ENCODE assay signal across 9 mouse cellular contexts in genomic region chr3:108536517-108537260, GRCm38 (mm10). TPM values are rescaled to one million over a fixed set of nuclear protein-coding genes. Genes with fewer than 3 reads are reported as not detected.
DNase-seq lines count a peak whose midpoint lies in the region; ATAC-seq and TF ChIP-seq lines count a peak whose summit lies in the region.
"Had no signal": no experiment of that assay in that cellular context is flagged by ENCODE, and none has a peak within 500 bp of the region (broad histone marks: within the 10 kb centered on the region; RNA-seq: fewer than 3 reads in every experiment).

Gene 5330417C22Rik (minus strand): TSS chr3:108536536.

- H3K4me2 ChIP-seq in embryonic facial prominence, embryonic 14.5 days (ENCODE audit: low read depth, low read length), result peak within 1 kb of the TSS; percentile 77
- H3K4me2 ChIP-seq in lung, embryonic 14.5 days, result peak within 1 kb of the TSS; percentile 77

- 3% methylated on average over 34 of the region's 35 CpGs for WGBS in embryonic facial prominence, embryonic 14.5 days
- WGBS in lung, embryonic 14.5 days, result 1% methylated on average over 35 of the region's 35 CpGs

- H3K9me3 ChIP-seq in embryonic facial prominence, embryonic 14.5 days (ENCODE audit: control insufficient read depth, low read length), result no peaks in the 10 kb centered on the region
- H3K9me3 ChIP-seq in lung, embryonic 14.5 days (ENCODE audit: low read depth, low read length), result no peaks in the 10 kb centered on the region

- peak; percentile 91 for ATAC-seq in CD4-positive, CD25-positive, alpha-beta regulatory T cell, adult 4 months
- peak; percentile 87 for ATAC-seq in embryonic facial prominence, embryonic 14.5 days (ENCODE audit: low read depth)
- peak; percentile 54 to 59 for ATAC-seq in hematopoietic stem cell, adult 5-6 weeks (replicated peaks in 1 of 2; ENCODE audit: insufficient read depth in 1 of 2, low FRiP score in 2 of 2, low TSS enrichment in 1 of 2, low read depth in 1 of 2, poor library complexity in 2 of 2, severe bottlenecking in 2 of 2)
- ATAC-seq in lung, embryonic 14.5 days (ENCODE audit: insufficient read depth), result peak; percentile 81
- ATAC-seq in neutrophil, adult 5-6 weeks (ENCODE audit: extremely low read depth, insufficient number of reproducible peaks, low FRiP score, poor library complexity, severe bottlenecking), result peak; percentile 33; the same call in 1 of the 2 replicates

- peaks cover 26% of the 10 kb centered on the region for H3K27me3 ChIP-seq in embryonic facial prominence, embryonic 14.5 days (replicated peaks; ENCODE audit: control insufficient read depth, insufficient read depth, low read length)
- peaks cover 6% of the 10 kb centered on the region for H3K27me3 ChIP-seq in lung, embryonic 14.5 days (ENCODE audit: insufficient read depth, low read length)

- H3K4me3 ChIP-seq in embryonic facial prominence, embryonic 14.5 days (ENCODE audit: low read depth, low read length), result peak within 1 kb of the TSS; percentile 44
- H3K4me3 ChIP-seq in lung, embryonic 14.5 days (ENCODE audit: low read depth, low read length), result peak within 1 kb of the TSS; percentile 38

- no peak within 1 kb of the TSS for H3K27ac ChIP-seq in embryonic facial prominence, embryonic 14.5 days (replicated peaks; ENCODE audit: low read depth, low read length)
- H3K27ac ChIP-seq in lung, embryonic 14.5 days (ENCODE audit: low read depth), result no peak within 1 kb of the TSS
- H3K27ac ChIP-seq: macrophage had no signal

- peak within 1 kb of the TSS; percentile 45 for H3K9ac ChIP-seq in embryonic facial prominence, embryonic 14.5 days (ENCODE audit: low read depth, low read length)
- peak within 1 kb of the TSS; percentile 34; the same call in 1 of the 2 replicates for H3K9ac ChIP-seq in lung, embryonic 14.5 days

- no peak for TF ChIP-seq CTCF in lung, embryonic 14.5 days (IDR thresholded peaks at IDR 0.05; ENCODE audit: low read depth)

- H3K36me3 ChIP-seq in embryonic facial prominence, embryonic 14.5 days (ENCODE audit: control insufficient read depth, insufficient read depth, low read length), result no peaks in the 10 kb centered on the region
- H3K36me3 ChIP-seq in lung, embryonic 14.5 days (ENCODE audit: insufficient read depth), result no peaks in the 10 kb centered on the region

- peaks cover 4% of the 10 kb centered on the region; the same call in 1 of the 2 replicates for H3K4me1 ChIP-seq in embryonic facial prominence, embryonic 14.5 days (ENCODE audit: control insufficient read depth, insufficient read depth, low read length)
- 0 out of 2 replicates have a peak, but pooled peaks cover 6% of the 10 kb centered on the region for H3K4me1 ChIP-seq in lung, embryonic 14.5 days (ENCODE audit: insufficient read depth)

- peak; percentile 50 for DNase-seq in adrenal gland, postnatal 14 days
- peak; percentile 69 for DNase-seq in embryonic facial prominence, embryonic 14.5 days (ENCODE audit: low spot score)
- peak; percentile 94 for DNase-seq in layer of hippocampus, adult 9-11 months
- DNase-seq in lung, embryonic 14.5 days, result peak; percentile 75
- peak; percentile 62 for DNase-seq in thymus, postnatal 4 days

RNA-seq across cellular contexts. Expression of gene 5330417C22Rik, which starts in this region (rescaled TPM):
- polyA plus RNA-seq in CD4-positive, CD25-positive, alpha-beta regulatory T cell, adult 4 months (2017; shearing (Covaris generic)), result 1 to 10 TPM in 1 of 2 experiments, under 1 TPM in 1; 0.66 to 1.1 TPM
- total RNA-seq in adrenal gland, postnatal 14 days (2021), result 1.5 and 4.7 TPM in 2 replicates
- 2.2 and 2.5 TPM in 2 replicates for polyA plus RNA-seq in embryonic facial prominence, embryonic 14.5 days (2014; fragmentation: Nextera tagmentation; extraction: Ambion mirVana)
- total RNA-seq in hematopoietic stem cell, adult 5-6 weeks (2017), result 0.30 and 1.3 TPM in 2 replicates
- polyA plus RNA-seq in lung, embryonic 14.5 days (2014; fragmentation: Nextera tagmentation; extraction: Ambion mirVana), result 9.0 and 13.3 TPM in 2 replicates
- 0.12 TPM in 1 of 2 replicates, not detected in the other for total RNA-seq in neutrophil, adult 5-6 weeks (2017)
- polyA plus RNA-seq: macrophage had no signal

Comparison
In these comparisons a context has a peak if more than half of its experiments do, and no peak if none do; other contexts are left out.
1. Peak in ATAC-seq in neutrophil, adult 5-6 weeks; RNA of the gene not detected or under 1 TPM.
2. ATAC-seq: peak in every context shown above with its lines; median percentile 91 in CD4-positive, CD25-positive, alpha-beta regulatory T cell, adult 4 months; 87 in embryonic facial prominence, embryonic 14.5 days; 81 in lung, embryonic 14.5 days; 56 in hematopoietic stem cell, adult 5-6 weeks; 33 in neutrophil, adult 5-6 weeks.